Mouse (Mus musculus) forebrain, postnatal 0 days (tissue): ENCODE measurements around the gene Atad2b. TPM values are rescaled to one million over a fixed set of nuclear protein-coding genes. Genes with fewer than 3 reads are reported as not detected.

Source experiments
- ATAC-seq: fragments of 200-750 bp; cut with Nextera tagmentation; 2 replicates; pipeline ENCODE4 v1.8.0; 2017; ENCODE audit warnings: mild to moderate bottlenecking, moderate library complexity
- DNase-seq: peaks from one replicate; pipeline ENCODE4 v3.0.0-alpha.2; 2015
- H3K27ac ChIP-seq: fragments of 300-500 bp; sonication (generic); 2 replicates; pipeline ENCODE4 v1.5.1; 2014; ENCODE audit warnings: low read depth, mild to moderate bottlenecking, antibody characterized with exemption, low read length, moderate library complexity, mixed read lengths
- H3K27me3 ChIP-seq: fragments of 300-500 bp; sonication (generic); 2 replicates; pipeline ENCODE4 v1.6.1; 2014; ENCODE audit warnings: mild to moderate bottlenecking, low read length, mixed read lengths; ENCODE audit not compliant: insufficient read depth
- H3K36me3 ChIP-seq: fragments of 300-500 bp; sonication (generic); 2 replicates; pipeline ENCODE4 v1.6.1; 2014; ENCODE audit warnings: mild to moderate bottlenecking, moderate library complexity; ENCODE audit not compliant: insufficient read depth
- H3K4me1 ChIP-seq: fragments of 300-500 bp; sonication (generic); 2 replicates; pipeline ENCODE4 v1.6.1; 2014; ENCODE audit warnings: antibody characterized with exemption; ENCODE audit not compliant: insufficient read depth
- H3K4me2 ChIP-seq: fragments of 300-500 bp; sonication (generic); 2 replicates; pipeline ENCODE4 v1.6.1; 2014; ENCODE audit warnings: low read depth, mild to moderate bottlenecking, moderate library complexity
- H3K4me3 ChIP-seq: fragments of 300-500 bp; sonication (generic); 2 replicates; pipeline ENCODE4 v1.5.1; 2014; ENCODE audit warnings: low read depth, low read length, mixed read lengths
- H3K9ac ChIP-seq: fragments of 300-500 bp; sonication (generic); 2 replicates; pipeline ENCODE4 v1.6.1; 2014; ENCODE audit warnings: mild to moderate bottlenecking
- H3K9me3 ChIP-seq: fragments of 300-500 bp; sonication (generic); 2 replicates; pipeline ENCODE4 v1.6.1; 2016; ENCODE audit warnings: low read length
- CTCF ChIP-seq: sonication (generic); IDR thresholded peaks from 2 replicates; pipeline ENCODE4 v1.5.1; 2016; ENCODE audit warnings: antibody characterized with exemption, control low read depth, low read depth
- WGBS: fragments of 180-500 bp; shearing (Covaris S2); extraction: QIAGEN DNeasy Blood & Tissue Kit; methylation state at CpG from one replicate; pipeline ENCODE4 v1.1.7; 2014; 5-methylcytosine and 5-hydroxymethylcytosine counted together
- polyA plus RNA-seq: library from polyadenylated mRNA; unstranded; fragments of >200 nt; fragmentation: Nextera tagmentation; extraction: Ambion mirVana; gene quantifications from 2 replicates; pipeline ENCODE4 v1.2.1, GENCODE M21; 2015
- total RNA-seq: library from RNA; depleted of rRNA; stranded (reverse); fragments of >200 nt; gene quantifications from 2 replicates; pipeline ENCODE4 v1.2.3, GENCODE M21; 2014; rRNA removed

The Atad2b gene
- total RNA-seq = 23.7 and 31.1 TPM in 2 replicates
- polyA plus RNA-seq = 5.0 and 6.6 TPM in 2 replicates

GRCm38 (mm10) chr12:4916994-4917804 lies at the start of gene Atad2b:
Atad2b (plus strand) TSS chr12:4917353.
- WGBS = under 1% methylated on average over 78 of the region's 89 CpGs
- TF ChIP-seq CTCF = peak; percentile 98
- Histone ChIP-seq H3K4me1 (peaks cover 6% of the 10 kb centered on the region; the same call in 1 of the 2 replicates), H3K27me3 (no peaks in the 10 kb centered on the region), H3K27ac (peak within 1 kb of the TSS; percentile 98), H3K9me3 (no peaks in the 10 kb centered on the region), H3K4me2 (peak within 1 kb of the TSS; percentile 71), H3K9ac (peak within 1 kb of the TSS; percentile 96), H3K4me3 (peak within 1 kb of the TSS; percentile 96), H3K36me3 (no peaks in the 10 kb centered on the region)
- ATAC-seq = peak; percentile 98
- peak; percentile 97 for DNase-seq

GRCm38 (mm10) chr12:4868924-4869323 lies 48.2 kb upstream of the Atad2b start:
- H3K27ac ChIP-seq = no peak overlapping the region
- no peaks in the 10 kb centered on the region; the same call in 1 of the 2 replicates for H3K27me3 ChIP-seq
- TF ChIP-seq CTCF = no peak
- no peak for ATAC-seq
- no peak overlapping the region for H3K4me3 ChIP-seq
- H3K4me1 ChIP-seq = peaks cover 3% of the 10 kb centered on the region; the same call in 1 of the 2 replicates
- no peak overlapping the region for H3K4me2 ChIP-seq
- H3K9me3 ChIP-seq = no peaks in the 10 kb centered on the region
- no peak for DNase-seq
- H3K9ac ChIP-seq = no peak overlapping the region
- WGBS = 89% methylated on average over 8 of the region's 8 CpGs
- H3K36me3 ChIP-seq = no peaks in the 10 kb centered on the region

GRCm38 (mm10) chr12:4871260-4871659 lies 45.9 kb upstream of the Atad2b start:
- Histone ChIP-seq H3K27me3 (no peaks in the 10 kb centered on the region; the same call in 1 of the 2 replicates), H3K4me1 (peaks cover 8% of the 10 kb centered on the region; the same call in 1 of the 2 replicates), H3K9ac (no peak overlapping the region), H3K4me2 (no peak overlapping the region), H3K27ac (no peak overlapping the region), H3K4me3 (no peak overlapping the region), H3K9me3 (no peaks in the 10 kb centered on the region), H3K36me3 (no peaks in the 10 kb centered on the region)
- DNase-seq (no peak), ATAC-seq (no peak)
- WGBS = 92% methylated on average over 5 of the region's 5 CpGs
- no peak for TF ChIP-seq CTCF

- no peak for DNase-seq
- no peak overlapping the region for H3K4me3 ChIP-seq
- H3K36me3 ChIP-seq = no peaks in the 10 kb centered on the region
- no peaks in the 10 kb centered on the region; the same call in 1 of the 2 replicates for H3K27me3 ChIP-seq
- H3K9ac ChIP-seq = no peak overlapping the region
- ATAC-seq = no peak
- TF ChIP-seq CTCF = 0 out of 2 replicates have a peak, but pooled peaks have one; percentile 8
- H3K9me3 ChIP-seq = no peaks in the 10 kb centered on the region
- H3K4me2 ChIP-seq = no peak overlapping the region
- peaks cover 8% of the 10 kb centered on the region; the same call in 1 of the 2 replicates for H3K4me1 ChIP-seq
- 57% methylated on average over 4 of the region's 4 CpGs for WGBS
- H3K27ac ChIP-seq = no peak overlapping the region
Observed at GRCm38 (mm10) chr12:4872273-4872672, 44.9 kb upstream of the Atad2b start.

GRCm38 (mm10) chr12:4872983-4873477 lies 44.1 kb upstream of the Atad2b start:
- H3K27ac ChIP-seq = no peak overlapping the region
- no peak for TF ChIP-seq CTCF
- DNase-seq = no peak
- H3K4me1 ChIP-seq = peaks cover 8% of the 10 kb centered on the region; the same call in 1 of the 2 replicates
- no peak for ATAC-seq
- H3K27me3 ChIP-seq = no peaks in the 10 kb centered on the region; the same call in 1 of the 2 replicates
- 83% methylated on average over 5 of the region's 5 CpGs for WGBS
- H3K4me3 ChIP-seq = no peak overlapping the region
- no peak overlapping the region for H3K4me2 ChIP-seq
- H3K9ac ChIP-seq = no peak overlapping the region
- no peaks in the 10 kb centered on the region for H3K9me3 ChIP-seq
- H3K36me3 ChIP-seq = no peaks in the 10 kb centered on the region

GRCm38 (mm10) chr12:4873531-4873930 lies 43.6 kb upstream of the Atad2b start:
- no peak for TF ChIP-seq CTCF
- Histone ChIP-seq H3K4me3 (no peak overlapping the region), H3K4me2 (peak overlapping the region; percentile 92), H3K27ac (no peak overlapping the region), H3K9me3 (no peaks in the 10 kb centered on the region), H3K27me3 (no peaks in the 10 kb centered on the region; the same call in 1 of the 2 replicates), H3K36me3 (no peaks in the 10 kb centered on the region; the same call in 1 of the 2 replicates), H3K9ac (no peak overlapping the region), H3K4me1 (peaks cover 8% of the 10 kb centered on the region; the same call in 1 of the 2 replicates)
- no peak for DNase-seq
- 70% methylated on average over 6 of the region's 6 CpGs for WGBS
- ATAC-seq = no peak
